Mouse (Mus musculus) small intestine, adult 2 months (tissue): ENCODE data around the gene Rpa2.

ENCODE experiments used
- CTCF ChIP-seq: fragments of 200-500 bp; IDR thresholded peaks from 2 replicates; pipeline ENCODE4 v1.5.1; 2012; ENCODE audit warnings: low read depth, mild to moderate bottlenecking, control low read depth, inconsistent platforms, low read length, moderate library complexity, mixed read lengths; ENCODE audit not compliant: insufficient replicate concordance, insufficient read length; ENCODE audit errors: extremely low read depth
- POLR2A ChIP-seq: fragments of 200-500 bp; IDR thresholded peaks from 2 replicates; pipeline ENCODE4 v1.6.1; 2012; ENCODE audit warnings: low read depth, mild to moderate bottlenecking, control low read depth, inconsistent platforms, low read length, moderate library complexity

- TF ChIP-seq CTCF (no peak), POLR2A (peak; percentile 51)
These were observed 28.2 kb downstream of the Rpa2 start, which contains the start of gene Themis2 for GRCm38 (mm10) chr4:132796196-132796886.
